In genomic region chr16:49855836-49856503, GRCm38 (mm10) we compare ENCODE assay signal across 8 mouse cellular contexts. TPM values are rescaled to one million over a fixed set of nuclear protein-coding genes. Genes with fewer than 3 reads are reported as not detected.
DNase-seq lines count a peak whose midpoint lies in the region; ATAC-seq and TF ChIP-seq lines count a peak whose summit lies in the region.

No protein-coding gene starts in this region.

- H3K4me3 ChIP-seq in layer of hippocampus, adult 2 months: peak overlapping the region; percentile 96
- peak overlapping the region; percentile 84 for H3K4me3 ChIP-seq in forebrain, embryonic 11.5 days (ENCODE audit: low read depth, low read length)
- peak overlapping the region; percentile 91 for H3K4me3 ChIP-seq in liver, embryonic 13.5 days (replicated peaks)

- 1% methylated on average over 32 of the region's 39 CpGs for WGBS in forebrain, embryonic 11.5 days
- WGBS in liver, embryonic 13.5 days (ENCODE audit: insufficient replicate concordance): under 1% methylated on average over 39 of the region's 39 CpGs

- H3K9me3 ChIP-seq in forebrain, embryonic 11.5 days (ENCODE audit: control insufficient read depth, low read length): no peaks in the 10 kb centered on the region
- H3K9me3 ChIP-seq in liver, embryonic 13.5 days (replicated peaks): no peaks in the 10 kb centered on the region

- peak overlapping the region; percentile 68 for H3K4me2 ChIP-seq in forebrain, embryonic 11.5 days (ENCODE audit: low read depth, low read length, severe bottlenecking)
- H3K4me2 ChIP-seq in liver, embryonic 13.5 days: peak overlapping the region; percentile 69

- H3K27ac ChIP-seq in layer of hippocampus, adult 2 months: peak overlapping the region; percentile 100
- H3K27ac ChIP-seq in forebrain, embryonic 11.5 days (ENCODE audit: low read depth, low read length): peak overlapping the region; percentile 95
- peak overlapping the region; percentile 100 for H3K27ac ChIP-seq in liver, embryonic 13.5 days

- no peaks in the 10 kb centered on the region for H3K36me3 ChIP-seq in forebrain, embryonic 11.5 days (ENCODE audit: control insufficient read depth, insufficient read depth, low read length)
- H3K36me3 ChIP-seq in liver, embryonic 13.5 days: peaks cover 25% of the 10 kb centered on the region

- H3K9ac ChIP-seq in forebrain, embryonic 11.5 days (ENCODE audit: low read length): peak overlapping the region; percentile 92
- peak overlapping the region; percentile 100 for H3K9ac ChIP-seq in liver, embryonic 13.5 days

- DNase-seq in layer of hippocampus, adult 2 months (ENCODE audit: low spot score in 2 of 2): peak; percentile 54 to 62
- no peak for DNase-seq in layer of hippocampus, postnatal 14 days (ENCODE audit: low spot score in 2 of 2)
- peak; percentile 45 for DNase-seq in T-cell, adult 2 months (ENCODE audit: low spot score)
- DNase-seq in forebrain, embryonic 11.5 days (ENCODE audit: low spot score): no peak
- DNase-seq in liver, embryonic 13.5 days: no peak
- DNase-seq in retina, adult 2 months (ENCODE audit: low read depth, low spot score): peak; percentile 47
- DNase-seq in thymus, postnatal 4 days: no peak
- DNase-seq in layer of hippocampus, adult 11-12 months (ENCODE audit: low spot score): no peak

- ATAC-seq in forebrain, embryonic 11.5 days (replicated peaks; ENCODE audit: low FRiP score): peak; percentile 79
- ATAC-seq in liver, embryonic 13.5 days (ENCODE audit: low read depth): peak; percentile 67

- TF ChIP-seq CTCF in layer of hippocampus, adult 2 months (conservative IDR thresholded peaks at IDR 0.05): 0 out of 2 replicates have a peak, but pooled peaks have one; percentile 6

- H3K27me3 ChIP-seq in forebrain, embryonic 11.5 days (ENCODE audit: control insufficient read depth, insufficient read depth, low read length): no peaks in the 10 kb centered on the region
- no peaks in the 10 kb centered on the region for H3K27me3 ChIP-seq in liver, embryonic 13.5 days

- H3K4me1 ChIP-seq in forebrain, embryonic 11.5 days (replicated peaks; ENCODE audit: control insufficient read depth, insufficient read depth, low read length): no peaks in the 10 kb centered on the region
- peaks cover 54% of the 10 kb centered on the region for H3K4me1 ChIP-seq in liver, embryonic 13.5 days (replicated peaks)

RNA-seq across cellular contexts. Expression of gene Cd47, which starts 55.6 kb away (rescaled TPM):
- 100 to 1,000 TPM; 220 to 223 TPM for total RNA-seq in layer of hippocampus, adult 2 months (2021)
- 100 to 1,000 TPM; 230 to 245 TPM for total RNA-seq in layer of hippocampus, postnatal 14 days (2021)
- polyA plus RNA-seq in forebrain, embryonic 11.5 days (2014; fragmentation: Nextera tagmentation; extraction: Ambion mirVana): 45.4 and 47.6 TPM in 2 replicates
- 301 and 344 TPM in 2 replicates for polyA plus RNA-seq in liver, embryonic 13.5 days (2015; fragmentation: Nextera tagmentation; extraction: Ambion mirVana)

Comparison
In these comparisons a context has a peak if more than half of its experiments do, and no peak if none do; other contexts are left out.
1. DNase-seq: peak in layer of hippocampus, adult 2 months (2 of 2), T-cell, adult 2 months (single experiment) and retina, adult 2 months (single experiment); none in layer of hippocampus, postnatal 14 days (0 of 2), forebrain, embryonic 11.5 days (single experiment), liver, embryonic 13.5 days (single experiment), thymus, postnatal 4 days (single experiment) and layer of hippocampus, adult 11-12 months (single experiment).
2. Peak in every context shown above with its lines, with median percentiles within 50 percentile points of each other: H3K27ac ChIP-seq and H3K4me3 ChIP-seq.